Mouse (Mus musculus) c-Kit-positive CD71-positive TER-119-positive erythroid progenitor cells, embryonic 14.5 days (primary cell): ENCODE data around the gene Adat3.
"Not testable (repeated sequence)": the region's sequence is repeated elsewhere in the genome, so short reads cannot be mapped to it uniquely, and the experiment has no call there.

Experiments used
- DNase-seq: peaks from one replicate; pipeline ENCODE4 v3.0.0-alpha.2; 2013; ENCODE audit warnings: low spot score

The Adat3 gene

DNA sequence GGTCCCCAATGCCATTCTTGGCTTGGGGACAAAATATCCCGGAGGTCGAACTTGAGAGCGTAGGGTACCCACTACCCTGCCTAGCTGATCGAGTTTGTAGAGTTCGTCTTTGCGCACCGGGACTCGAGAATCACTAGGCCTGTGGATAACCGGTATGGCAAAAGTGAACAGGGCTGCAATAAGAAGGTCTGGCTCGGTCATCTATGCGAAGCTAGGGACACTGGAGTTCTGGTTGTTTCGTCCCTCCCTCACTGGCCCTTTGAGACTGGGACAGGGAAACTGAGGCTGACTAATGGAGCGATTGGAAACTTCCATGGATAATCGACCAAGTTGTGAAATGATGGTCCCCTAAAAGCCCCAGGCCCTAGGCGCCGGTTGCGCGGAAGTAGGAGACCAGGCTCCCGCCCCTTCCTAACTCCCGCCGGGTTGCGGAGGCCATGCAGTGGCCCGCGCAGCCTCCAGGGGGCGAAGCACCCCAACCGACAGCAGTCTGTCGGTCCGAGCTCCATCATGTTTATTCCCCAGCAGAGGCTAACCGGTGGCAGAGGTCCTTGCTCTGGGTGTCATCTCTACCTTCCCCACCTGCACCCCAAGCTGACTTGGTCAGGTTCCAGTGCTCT, 24.4 kb upstream of the Adat3 start:
- peak; percentile 87 for DNase-seq

DNA sequence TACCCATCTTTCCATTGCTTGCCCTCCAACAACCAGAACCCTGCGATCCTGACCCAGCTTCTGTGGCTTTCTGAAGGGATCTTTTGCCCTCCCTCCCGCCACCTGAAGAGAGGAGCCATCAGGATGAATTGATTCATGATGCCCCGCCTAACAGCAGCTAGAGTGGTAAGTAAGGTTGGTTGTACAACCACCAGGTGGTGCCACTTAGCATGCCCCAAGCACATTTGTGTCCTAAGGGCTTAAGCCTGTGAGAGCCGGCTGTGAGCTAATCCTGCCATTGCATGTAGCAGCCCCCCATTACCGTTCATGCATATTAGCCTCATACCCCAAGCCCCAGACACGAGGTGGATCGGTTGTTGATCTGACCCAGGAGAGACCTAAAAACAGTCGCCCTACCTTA, 23.8 kb upstream of the Adat3 start:
- peak; percentile 91 for DNase-seq

DNA sequence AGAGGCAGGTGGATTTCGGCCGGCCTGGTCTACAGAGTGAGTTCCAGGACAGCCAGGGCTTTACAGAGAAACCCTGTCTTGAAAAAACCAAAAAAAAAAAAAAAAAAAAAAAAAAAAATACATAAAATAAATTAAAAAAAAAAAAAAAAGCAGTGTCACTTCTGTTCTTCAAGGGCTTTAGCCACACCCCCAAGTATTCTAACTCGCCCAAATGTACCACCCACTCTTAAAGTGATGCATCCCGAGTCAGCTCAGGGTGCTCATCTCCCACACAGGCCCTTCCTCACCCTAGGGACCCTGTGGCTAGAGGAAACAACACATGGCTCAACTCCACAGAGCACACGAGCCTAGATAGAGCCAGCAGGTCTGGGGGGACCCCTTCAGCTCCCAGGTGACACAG, 19.6 kb upstream of the Adat3 start:
- no peak for DNase-seq

DNA sequence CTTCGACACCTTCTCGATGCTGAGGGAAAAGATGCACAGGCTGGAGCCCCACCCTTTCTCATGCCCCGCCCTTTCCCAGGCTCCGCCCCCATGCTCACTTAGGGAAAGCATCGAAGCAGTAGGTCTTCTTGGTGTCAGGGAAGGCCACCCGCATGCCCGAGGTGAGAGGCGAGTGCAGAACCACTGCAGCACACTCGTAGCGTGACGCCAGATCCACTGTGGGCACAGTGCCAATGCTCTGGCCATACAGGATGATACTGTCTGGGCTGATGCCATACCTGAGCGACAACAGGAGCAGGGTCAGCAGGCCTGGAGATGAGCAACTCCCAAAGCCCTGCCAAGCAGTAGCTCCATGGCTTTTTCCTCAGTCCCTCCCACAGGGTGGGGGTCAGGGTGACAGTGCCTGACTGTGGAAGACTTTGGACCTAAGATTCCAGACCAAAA, 18.6 kb upstream of the Adat3 start:
- peak; percentile 28 for DNase-seq

DNA sequence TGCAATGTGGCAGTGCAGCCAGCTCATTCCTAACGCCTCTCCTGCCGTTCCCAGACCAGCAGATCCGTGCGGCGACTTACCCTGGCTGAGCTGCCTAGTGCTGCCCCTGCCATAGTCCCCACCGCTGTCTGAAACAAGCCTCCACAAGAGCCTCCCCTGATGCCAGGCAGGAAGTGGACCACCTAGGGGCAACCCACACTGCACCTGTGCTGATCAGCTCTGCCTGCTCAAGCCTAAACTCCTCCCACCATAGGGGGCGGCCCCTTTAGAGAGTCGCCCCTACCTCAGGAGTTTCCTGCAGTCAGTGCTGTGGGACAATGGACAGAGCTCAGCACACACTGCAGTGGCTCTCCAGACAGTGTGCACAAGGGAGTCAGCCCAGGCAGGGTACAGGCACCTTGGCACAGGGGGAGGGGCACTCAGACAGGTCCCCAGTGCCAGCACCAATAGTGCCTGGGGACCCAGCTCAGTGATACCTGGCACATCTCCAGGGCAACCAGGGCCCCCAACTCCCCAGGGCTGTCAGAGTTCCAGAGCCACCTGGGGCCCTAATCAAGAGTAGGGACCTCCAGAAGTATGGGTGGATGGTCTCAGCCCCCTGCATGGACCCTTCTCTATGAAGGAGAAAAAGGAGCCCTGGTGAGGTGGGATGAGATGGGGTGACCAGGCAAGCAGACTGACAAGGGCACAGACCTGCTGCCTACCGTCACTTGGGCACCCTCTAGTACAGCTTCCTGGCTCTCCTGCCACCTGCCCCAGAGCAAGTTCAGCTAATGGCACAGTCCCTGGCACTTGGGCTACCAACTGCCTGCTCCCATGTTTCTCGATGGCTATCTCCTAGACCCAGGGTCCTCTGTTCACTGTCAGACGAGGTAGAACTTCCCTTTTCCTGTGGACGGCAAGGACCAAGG, 17.8 kb upstream of the Adat3 start:
- DNase-seq: no peak

DNA sequence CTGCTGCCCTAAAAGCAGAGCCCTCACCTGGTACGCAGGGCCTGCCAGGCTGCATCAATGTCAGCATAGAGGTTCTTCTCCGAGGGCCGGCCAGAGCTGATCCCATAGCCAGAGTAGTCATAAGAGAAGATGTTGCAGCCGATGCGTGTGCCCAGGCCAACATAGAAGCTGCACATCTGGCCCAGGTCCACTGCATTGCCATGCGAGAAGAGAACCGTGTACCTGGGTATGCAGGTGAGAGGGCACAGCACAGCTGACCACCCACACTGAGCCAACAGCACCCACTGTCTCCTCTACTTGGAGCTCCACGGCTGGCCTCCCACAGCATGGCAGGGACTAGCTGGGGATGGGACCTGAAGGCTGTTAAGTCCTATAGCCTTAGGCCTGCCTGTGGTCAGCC, 17.1 kb upstream of the Adat3 start:
- DNase-seq: no peak

DNA sequence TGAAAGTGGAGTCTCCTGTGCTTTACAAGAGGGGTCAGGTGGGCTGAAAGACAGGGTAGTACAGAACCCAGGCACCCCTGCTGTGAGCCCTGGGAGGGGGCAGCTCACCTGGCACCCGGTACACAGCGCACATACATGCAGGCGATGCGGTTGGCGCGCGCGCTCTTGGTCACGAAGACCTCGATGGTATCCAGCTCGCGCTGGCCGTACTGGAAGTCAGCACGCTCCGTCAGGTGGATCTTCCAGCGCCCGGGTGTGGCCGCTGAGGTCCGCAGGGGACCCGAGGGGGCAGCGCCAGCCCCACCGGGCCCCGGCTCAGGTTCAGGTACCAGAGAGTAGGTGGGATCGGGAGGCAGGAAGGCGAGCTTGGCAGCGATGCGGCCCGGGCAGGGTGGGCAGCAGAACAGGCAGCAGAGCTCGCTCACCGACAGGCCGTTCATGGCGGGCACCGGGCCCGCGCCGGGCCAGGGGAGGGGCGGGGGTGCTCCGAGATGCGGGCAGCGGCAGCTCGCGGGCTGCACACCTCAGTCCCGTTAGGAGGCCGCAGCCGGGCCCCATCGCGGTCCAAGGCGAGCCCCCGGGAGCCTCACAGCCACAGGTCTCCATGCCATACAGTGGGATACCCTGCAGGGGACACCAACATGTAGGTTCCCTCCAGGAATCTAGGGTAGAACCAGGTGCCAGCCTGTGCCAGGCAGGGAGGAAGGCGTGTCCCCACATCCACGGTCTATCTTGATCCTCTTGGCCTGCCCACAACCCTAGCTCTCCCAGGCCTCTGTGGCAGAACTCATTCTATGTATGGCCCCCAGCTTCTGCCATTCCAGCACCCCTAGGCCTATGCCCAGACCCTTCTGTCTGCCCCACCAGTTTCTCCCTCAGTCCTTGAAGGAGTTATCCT, 16.0 kb upstream of the Adat3 start:
- no peak for DNase-seq

DNA sequence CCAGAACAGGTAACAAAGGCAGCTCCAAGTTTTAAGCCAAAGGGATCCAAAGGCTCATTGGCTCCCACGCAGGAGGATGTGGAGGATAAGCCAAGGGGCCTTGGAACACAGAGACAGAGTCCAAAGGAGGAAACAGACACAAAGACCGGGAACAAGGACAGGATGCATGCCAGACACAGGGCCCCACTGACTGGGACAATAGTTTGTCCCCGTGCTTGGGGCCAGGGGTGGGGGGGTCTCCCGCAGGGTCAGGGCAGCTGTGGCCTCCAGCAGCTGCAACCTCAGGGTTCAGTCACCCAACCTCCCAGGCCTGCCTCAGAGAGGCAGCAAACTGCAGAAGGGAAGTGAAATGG, 15.4 kb upstream of the Adat3 start:
- no peak for DNase-seq

DNA sequence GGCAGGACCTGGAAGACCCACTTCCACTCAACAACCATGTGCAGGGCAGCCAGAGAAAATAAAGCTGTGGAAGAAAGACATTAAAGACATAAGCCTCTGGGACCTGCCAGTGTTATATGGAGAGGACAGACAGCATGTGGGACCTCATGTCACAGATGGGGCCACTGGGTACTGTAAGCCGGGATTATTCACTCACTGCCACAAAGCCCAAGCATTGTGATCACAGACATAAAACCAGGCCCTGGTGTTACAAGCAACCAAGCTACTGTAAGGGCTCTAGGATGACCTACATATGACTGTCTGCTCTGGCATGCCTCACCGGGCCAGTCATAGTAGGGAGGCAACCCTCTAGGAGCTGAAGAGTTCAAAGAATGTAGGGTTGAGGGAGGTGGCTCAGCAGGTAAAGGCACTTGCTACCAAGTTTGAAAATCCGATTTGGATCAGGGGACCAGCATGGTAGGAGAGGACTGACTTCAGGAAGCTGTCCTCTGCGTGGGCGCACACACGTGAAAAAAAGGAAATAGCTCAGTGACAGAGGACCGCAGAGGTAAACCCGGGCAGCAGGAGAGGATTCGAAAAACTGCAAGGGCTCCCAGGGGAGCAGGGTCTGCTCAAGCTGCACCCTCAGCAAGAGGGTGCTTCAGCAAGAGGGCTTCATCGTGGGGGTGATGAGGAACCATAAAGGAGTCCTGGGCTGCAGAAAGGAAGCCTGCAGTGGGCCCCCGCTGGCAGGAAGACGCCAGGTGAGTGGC, 13.4 kb upstream of the Adat3 start:
- DNase-seq: peak; percentile 21

DNA sequence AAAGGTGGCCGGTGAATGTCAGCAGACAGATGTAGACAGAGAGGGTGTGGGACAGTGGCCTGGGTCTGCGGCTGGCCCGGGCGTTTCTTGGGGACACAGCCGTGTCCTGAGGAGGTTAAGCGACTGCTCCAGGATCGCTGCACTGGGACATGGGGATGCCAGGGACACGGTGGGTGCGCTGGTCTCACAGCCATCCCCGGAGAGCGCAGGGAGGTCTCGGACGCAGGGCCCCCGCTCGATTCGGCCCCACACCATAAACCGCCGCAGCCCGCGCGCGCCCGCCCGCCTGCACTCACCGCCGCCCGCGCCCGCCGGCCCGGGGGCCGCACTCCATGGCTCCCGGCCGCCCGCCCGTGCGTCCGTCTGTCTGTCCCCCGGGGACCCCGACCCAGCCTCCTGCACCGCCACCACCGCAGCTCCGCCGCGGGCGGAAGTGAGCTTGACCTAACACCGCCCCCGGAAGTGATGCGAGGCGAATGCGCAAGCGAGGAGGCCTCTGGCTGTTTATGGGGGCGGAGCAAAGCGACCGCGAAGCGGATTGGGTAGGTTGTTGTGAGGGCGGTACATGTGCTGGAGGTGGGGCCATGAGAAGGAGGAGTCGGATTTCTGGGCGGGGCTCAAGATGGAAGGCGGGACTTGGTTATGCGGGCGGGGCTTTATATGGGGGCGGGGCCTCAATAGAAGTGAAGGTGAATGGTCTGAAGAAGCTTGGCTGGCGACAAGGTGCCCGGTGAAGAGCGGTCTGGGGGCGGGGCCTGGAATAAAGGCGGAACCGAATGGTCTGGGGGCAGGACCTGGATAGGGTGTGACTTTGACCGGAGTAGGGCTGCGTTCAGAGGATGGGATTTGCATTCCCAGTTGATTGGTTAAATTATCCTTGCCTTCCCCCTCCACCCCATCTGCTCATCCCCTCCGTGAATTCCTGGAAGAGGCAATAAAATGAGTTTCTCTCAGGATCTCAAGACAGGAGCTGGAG, 12.5 kb upstream of the Adat3 start, which contains the start of gene Abhd17a:
Gene Abhd17a, minus strand, starts transcription at position 463 of the 976 bp plus-strand sequence.
- peak; percentile 98 for DNase-seq

DNA sequence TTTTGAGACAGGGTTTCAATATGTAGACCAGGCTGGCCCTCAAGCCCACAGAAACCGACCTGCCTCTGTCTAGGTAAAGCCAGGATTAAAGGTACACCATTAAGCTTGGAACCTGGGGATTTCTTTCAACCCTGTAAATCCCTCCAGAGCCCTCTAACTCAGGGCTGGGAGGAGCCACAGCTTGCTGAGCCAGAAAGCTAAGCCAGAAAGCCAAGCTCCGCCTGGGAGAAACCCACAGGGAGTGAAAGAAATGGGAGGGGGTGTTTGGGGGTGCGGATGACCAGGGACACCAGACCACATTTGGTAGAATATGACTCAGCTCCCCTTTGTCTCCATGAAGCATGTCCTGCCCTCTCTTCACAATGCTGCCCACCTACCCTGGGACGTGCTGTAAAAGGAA, 6.4 kb upstream of the Adat3 start:
- no peak for DNase-seq

DNA sequence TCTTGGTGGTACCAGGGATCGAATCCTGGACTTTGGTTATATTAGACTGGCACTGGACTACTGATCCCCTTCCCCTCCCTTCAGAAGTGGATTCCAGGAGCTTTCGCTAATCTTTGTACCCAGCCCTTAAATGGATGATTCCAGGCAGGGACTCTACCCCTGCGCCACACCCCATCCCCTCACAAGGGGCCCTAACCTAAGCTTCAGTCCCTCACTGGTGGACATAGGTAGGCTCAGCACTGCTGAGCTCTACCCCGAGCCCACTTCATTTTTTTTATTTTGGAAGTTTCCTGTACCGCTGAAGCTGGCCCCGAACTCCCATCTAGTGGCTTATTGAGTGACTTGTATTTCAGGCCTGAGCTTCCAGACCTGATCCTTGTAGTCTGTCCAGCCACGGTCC, 684 bp downstream of the Adat3 start:
- no peak for DNase-seq

DNA sequence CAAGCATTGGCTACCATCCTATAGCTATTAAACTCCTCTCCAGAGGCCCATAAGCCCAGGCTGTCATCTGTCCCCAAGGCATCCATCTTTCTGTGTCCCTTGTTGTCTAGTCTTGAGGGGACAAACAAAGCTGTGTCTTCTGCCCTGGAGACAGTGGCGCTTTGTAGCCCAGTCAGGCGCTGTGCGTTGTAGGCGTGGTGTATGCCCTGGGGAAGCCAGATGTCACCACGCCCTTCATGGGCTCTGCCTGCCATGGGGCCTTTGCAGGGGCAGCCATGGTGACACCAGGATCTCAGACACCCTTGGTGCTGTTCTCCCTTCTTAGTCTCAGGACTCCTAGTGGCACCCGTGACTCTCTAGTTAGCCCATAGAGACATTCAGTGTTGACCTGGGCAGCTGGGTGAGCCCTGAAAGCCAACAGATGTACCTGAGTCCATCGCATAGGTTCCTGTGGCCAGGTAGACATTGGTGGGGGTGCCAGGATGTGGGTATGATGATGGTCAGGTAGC, 1.4 kb downstream of the Adat3 start:
- DNase-seq: peak; percentile 84

DNA sequence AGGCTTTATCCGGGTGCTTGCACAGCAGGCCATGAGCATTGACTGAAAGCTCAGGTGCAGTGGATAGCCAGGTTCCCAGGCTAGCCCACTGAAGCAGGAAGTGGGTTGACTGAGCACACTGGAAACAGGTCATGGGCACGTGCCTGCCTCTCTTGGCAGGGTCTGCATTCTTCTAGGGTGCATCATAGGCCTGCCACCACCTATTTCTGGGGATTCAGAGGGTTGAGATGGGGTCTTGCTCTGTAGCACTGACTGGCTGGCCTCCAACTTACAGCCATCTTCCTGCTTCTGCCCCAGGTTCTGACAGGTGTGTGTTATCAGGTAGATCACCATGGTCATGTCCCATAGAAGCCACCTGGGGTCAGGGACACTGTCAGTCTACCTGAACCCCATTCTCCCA, 2.3 kb downstream of the Adat3 start:
- DNase-seq: no peak

DNA sequence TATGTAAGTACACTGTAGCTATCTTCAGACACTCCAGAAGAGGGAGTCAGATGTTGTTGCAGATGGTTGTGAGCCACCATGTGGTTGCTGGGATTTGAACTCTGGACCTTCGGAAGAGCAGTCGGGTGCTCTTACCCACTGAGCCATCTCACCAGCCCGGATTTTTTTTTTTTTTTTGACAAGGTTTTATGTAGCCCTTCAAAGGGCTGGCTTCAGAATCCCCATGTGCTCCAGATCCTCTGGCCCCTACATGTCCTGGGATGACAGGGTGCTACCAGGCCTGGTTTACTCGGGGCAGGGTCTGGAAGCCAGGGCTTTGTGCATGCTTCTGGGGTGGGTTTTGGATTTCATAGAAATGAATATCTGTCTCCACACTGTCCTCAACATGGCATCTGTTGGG, 3.0 kb downstream of the Adat3 start, which contains the start of gene Gm49322:
Gene Gm49322, plus strand, starts transcription at position 301 of the 400 bp plus-strand sequence.
- DNase-seq: not testable (repeated sequence)

DNA sequence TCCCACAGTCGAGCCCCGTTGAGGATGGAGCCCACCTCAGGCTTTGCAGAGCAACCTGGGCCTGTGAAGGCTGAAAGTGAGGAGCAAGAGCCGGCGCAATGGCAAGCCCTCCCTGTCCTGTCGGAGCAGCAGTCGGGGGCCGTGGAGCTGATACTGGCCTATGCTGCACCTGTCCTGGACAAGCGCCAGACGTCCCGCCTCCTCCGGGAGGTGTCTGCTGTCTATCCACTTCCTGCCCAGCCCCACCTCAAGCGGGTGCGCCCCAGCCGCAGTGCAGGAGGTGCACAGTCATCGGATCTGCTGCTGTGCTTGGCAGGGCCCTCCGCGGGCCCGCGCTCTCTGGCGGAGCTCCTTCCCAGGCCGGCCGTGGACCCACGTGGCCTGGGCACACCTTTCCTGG, 3.6 kb downstream of the Adat3 start:
- DNase-seq: no peak

DNA sequence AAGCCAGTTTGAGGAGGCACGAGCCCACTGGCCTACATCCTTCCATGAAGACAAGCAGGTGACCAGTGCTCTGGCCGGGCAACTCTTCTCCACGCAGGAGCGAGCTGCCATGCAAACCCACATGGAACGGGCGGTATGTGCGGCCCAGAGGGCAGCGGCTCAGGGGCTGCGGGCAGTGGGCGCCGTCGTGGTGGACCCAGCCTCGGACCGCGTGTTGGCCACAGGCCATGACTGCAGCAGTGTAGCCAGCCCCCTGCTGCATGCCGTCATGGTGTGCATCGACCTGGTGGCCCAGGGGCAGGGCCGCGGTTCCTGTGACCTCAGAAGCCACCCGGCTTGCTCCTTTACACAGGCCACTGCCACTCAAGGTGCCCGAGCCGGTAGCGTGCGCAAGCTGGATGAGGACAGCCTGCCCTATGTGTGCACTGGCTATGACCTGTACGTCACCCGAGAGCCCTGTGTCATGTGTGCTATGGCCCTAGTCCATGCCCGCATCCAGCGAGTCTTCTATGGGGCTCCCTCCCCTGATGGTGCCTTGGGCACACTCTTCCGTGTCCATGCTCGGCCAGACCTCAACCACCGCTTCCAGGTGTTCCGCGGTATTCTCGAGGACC, 4.2 kb downstream of the Adat3 start:
- no peak for DNase-seq

DNA sequence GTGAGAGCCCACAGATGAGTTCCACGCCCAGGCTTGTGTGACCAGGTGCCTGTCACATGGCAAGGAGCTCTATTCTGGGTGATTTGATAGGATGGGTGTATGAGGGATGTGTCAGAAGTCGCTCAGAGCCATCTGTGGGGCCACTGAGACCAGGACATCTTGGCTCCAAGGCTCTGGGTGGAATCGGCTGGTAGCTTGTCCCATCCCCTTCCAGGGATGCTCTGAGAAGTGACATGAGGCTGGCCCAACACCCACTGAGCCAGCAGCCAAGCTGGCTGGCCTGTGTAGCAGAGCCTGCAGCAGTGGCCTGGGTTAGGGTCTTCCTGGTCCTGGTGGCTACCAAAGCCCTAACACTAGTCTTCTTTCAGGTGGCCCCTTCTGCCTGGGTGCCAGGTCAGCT, 5.8 kb downstream of the Adat3 start:
- no peak for DNase-seq

DNA sequence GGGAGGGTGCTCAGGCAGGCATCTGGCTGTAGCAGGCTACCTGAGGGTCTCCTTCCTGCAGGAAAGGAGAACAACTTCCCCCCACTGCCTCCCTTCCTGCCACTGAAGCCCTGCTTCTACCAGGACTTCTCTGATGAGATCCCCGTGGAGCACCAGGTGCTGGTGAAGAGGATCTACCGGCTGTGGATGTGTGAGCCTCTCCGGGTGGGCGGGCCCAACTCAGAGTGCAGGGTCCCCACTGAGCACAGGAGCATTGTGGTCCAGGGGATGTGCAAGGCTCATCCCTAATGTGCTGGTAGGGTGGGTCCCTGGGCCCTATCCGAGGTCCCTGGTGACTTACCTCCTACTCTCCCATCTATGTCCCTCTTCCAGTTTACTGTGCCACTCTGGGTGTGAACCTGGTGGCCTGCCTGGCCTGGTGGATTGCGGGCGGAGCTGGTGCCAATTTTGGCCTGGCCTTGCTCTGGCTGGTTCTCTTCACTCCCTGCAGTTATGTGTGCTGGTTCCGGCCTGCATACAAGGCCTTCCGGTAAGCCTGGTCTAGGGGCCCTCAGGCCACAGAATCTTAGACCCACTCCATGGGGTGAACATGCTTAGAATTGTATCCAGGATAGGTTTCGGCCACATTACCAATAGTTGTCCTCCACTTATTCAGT, 6.7 kb downstream of the Adat3 start:
- DNase-seq: no peak
